Mouse (Mus musculus): Measurements from ENCODE around the gene P2rx7. TPM values are rescaled to one million over a fixed set of nuclear protein-coding genes. Genes with fewer than 3 reads are reported as not detected.

P2rx7 gene
- polyA plus RNA-seq, 1 experiment from 2014 or later, result 3.2 TPM

DNA sequence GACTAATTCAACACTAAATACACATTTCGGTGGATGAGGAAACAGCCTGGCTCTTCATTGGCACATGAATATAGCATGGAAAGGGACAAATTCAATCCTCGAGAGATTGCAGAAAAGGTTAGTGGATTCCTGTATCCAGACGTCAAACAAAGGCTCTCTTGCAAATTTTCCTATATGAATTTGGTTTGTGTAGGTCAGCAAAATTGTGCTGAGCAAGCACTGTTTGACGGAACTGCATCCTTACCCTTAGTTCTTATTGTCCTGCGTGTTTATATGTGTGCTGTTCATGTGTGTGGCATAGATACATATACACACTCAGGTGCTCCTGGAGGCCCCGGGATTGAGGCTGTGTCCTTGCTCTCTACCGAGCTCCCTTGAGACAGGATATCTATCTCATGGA lies 45.4 kb downstream of the P2rx7 start:
- no peak for ATAC-seq (ENCODE audit: low FRiP score, low TSS enrichment)
- H3K36me3 ChIP-seq (ENCODE audit: control insufficient read depth, insufficient read depth, low read length), result no peaks in the 10 kb centered on the region
- no peak overlapping the region for H3K4me2 ChIP-seq (ENCODE audit: low read length)
- no peak overlapping the region for H3K4me3 ChIP-seq (replicated peaks; ENCODE audit: low read depth, low read length)
- H3K4me1 ChIP-seq (ENCODE audit: control insufficient read depth, insufficient read depth, low read length), result peaks cover 3% of the 10 kb centered on the region; the same call in 1 of the 2 replicates
- no peak overlapping the region for H3K9ac ChIP-seq (replicated peaks; ENCODE audit: low read length)
- no peaks in the 10 kb centered on the region for H3K9me3 ChIP-seq (ENCODE audit: control insufficient read depth, low read length)
- H3K27me3 ChIP-seq (ENCODE audit: control insufficient read depth, insufficient read depth, low read length), result no peaks in the 10 kb centered on the region
- 93% methylated on average over 7 of the region's 7 CpGs for WGBS
- H3K27ac ChIP-seq (replicated peaks; ENCODE audit: low read depth, low read length), result no peak overlapping the region
- DNase-seq, result no peak

DNA sequence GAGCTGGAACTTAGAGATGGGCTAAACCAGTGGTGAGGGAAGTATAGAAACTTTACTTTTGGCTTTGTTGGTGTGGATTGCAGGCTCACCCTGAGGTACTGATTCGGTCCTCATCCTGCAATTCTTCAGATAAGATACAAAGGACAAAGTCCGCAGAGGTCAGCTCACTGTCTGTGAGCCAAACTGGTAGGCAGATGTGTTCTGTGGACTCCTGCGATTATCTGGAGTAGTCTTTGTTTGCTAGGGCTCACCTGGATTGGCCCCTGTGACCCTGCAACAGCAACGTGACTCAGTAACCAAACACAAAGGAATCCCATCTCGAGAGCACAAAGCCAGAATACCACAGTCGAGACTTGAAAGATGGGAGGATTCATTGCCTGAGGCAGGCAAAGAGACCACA lies 46.8 kb downstream of the P2rx7 start:
- Histone ChIP-seq H3K9ac (replicated peaks; ENCODE audit: low read length) (no peak overlapping the region), H3K4me1 (ENCODE audit: control insufficient read depth, insufficient read depth, low read length) (peaks cover 3% of the 10 kb centered on the region; the same call in 1 of the 2 replicates), H3K27ac (replicated peaks; ENCODE audit: low read depth, low read length) (no peak overlapping the region), H3K36me3 (ENCODE audit: control insufficient read depth, insufficient read depth, low read length) (no peaks in the 10 kb centered on the region), H3K9me3 (ENCODE audit: control insufficient read depth, low read length) (no peaks in the 10 kb centered on the region), H3K27me3 (ENCODE audit: control insufficient read depth, insufficient read depth, low read length) (no peaks in the 10 kb centered on the region), H3K4me2 (ENCODE audit: low read length) (no peak overlapping the region), H3K4me3 (replicated peaks; ENCODE audit: low read depth, low read length) (no peak overlapping the region)
- ATAC-seq (ENCODE audit: low FRiP score, low TSS enrichment) (no peak), DNase-seq (no peak)
- WGBS, result 51% methylated on average over 6 of the region's 6 CpGs

DNA sequence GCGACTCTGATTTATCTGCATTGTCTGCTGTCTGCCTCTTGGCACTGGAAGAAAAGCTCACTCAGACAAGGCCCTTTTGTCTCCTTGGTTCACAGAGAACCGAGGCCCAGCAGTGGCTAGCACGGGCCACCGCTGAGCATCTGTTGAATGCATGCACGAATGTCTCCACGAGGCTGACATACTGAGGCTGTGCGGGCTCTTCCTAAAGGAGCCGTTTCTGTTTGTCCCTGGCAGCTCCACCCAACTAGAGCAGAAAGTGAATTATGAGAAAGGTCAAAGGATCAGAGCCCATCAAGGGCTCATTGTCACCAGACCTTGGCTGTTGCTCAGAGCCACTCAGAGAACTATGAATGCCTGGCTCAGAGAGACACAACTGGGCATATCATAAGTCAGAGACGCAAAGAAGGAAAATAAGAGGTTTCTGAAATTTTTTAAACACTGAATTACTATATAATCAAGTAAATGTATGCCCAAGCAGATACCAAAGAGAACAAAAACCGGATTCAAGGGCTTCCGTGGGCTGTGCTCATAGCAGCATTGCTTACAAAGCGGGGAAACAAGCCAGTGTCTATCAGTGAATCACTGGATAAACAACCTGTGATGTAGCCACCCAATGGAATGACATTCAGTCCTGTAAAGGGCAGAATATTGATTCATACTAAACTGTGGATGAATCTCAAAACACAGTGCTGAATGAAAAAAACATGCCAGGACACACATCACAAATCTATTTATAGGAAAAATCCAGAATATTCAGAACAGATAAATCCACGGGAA lies 49.9 kb downstream of the P2rx7 start:
- Histone ChIP-seq H3K9ac (replicated peaks; ENCODE audit: low read length) (no peak overlapping the region), H3K27ac (replicated peaks; ENCODE audit: low read depth, low read length) (peak overlapping the region; percentile 65), H3K4me2 (ENCODE audit: low read length) (no peak overlapping the region), H3K4me1 (ENCODE audit: control insufficient read depth, insufficient read depth, low read length) (peaks cover 3% of the 10 kb centered on the region; the same call in 1 of the 2 replicates), H3K4me3 (replicated peaks; ENCODE audit: low read depth, low read length) (no peak overlapping the region), H3K36me3 (ENCODE audit: control insufficient read depth, insufficient read depth, low read length) (no peaks in the 10 kb centered on the region), H3K27me3 (ENCODE audit: control insufficient read depth, insufficient read depth, low read length) (no peaks in the 10 kb centered on the region), H3K9me3 (ENCODE audit: control insufficient read depth, low read length) (no peaks in the 10 kb centered on the region)
- ATAC-seq (ENCODE audit: low FRiP score, low TSS enrichment), result peak; percentile 6; the same call in 1 of the 2 replicates
- DNase-seq, result peak; percentile 67
- 21% methylated on average over 13 of the region's 13 CpGs for WGBS

DNA sequence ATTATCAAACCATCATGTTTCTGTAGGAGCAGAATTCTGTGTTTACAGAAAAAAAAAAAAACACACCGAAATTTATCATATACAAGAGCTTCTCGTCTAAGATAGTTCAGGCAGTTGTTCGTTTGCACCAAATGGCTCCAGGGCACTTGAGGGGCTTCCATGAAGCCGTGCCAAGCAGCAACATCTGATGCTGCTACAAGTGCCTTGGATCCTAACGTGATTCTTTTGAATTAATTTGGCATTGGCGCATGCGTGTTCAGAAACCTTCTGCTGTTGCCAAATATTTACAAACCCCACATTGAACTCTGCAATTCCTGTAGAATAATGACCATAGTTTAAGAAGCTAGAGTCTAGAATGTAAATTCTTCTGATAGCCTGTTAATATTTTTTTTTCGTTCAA lies 51.8 kb downstream of the P2rx7 start:
- Histone ChIP-seq H3K4me2 (ENCODE audit: low read length) (no peak overlapping the region), H3K27me3 (ENCODE audit: control insufficient read depth, insufficient read depth, low read length) (no peaks in the 10 kb centered on the region), H3K4me3 (replicated peaks; ENCODE audit: low read depth, low read length) (no peak overlapping the region), H3K36me3 (ENCODE audit: control insufficient read depth, insufficient read depth, low read length) (no peaks in the 10 kb centered on the region), H3K9me3 (ENCODE audit: control insufficient read depth, low read length) (no peaks in the 10 kb centered on the region), H3K4me1 (ENCODE audit: control insufficient read depth, insufficient read depth, low read length) (peaks cover 3% of the 10 kb centered on the region; the same call in 1 of the 2 replicates), H3K27ac (replicated peaks; ENCODE audit: low read depth, low read length) (no peak overlapping the region), H3K9ac (replicated peaks; ENCODE audit: low read length) (no peak overlapping the region)
- ATAC-seq (ENCODE audit: low FRiP score, low TSS enrichment) (no peak), DNase-seq (peak; percentile 70)
- WGBS, result 75% methylated on average over 8 of the region's 8 CpGs

DNA sequence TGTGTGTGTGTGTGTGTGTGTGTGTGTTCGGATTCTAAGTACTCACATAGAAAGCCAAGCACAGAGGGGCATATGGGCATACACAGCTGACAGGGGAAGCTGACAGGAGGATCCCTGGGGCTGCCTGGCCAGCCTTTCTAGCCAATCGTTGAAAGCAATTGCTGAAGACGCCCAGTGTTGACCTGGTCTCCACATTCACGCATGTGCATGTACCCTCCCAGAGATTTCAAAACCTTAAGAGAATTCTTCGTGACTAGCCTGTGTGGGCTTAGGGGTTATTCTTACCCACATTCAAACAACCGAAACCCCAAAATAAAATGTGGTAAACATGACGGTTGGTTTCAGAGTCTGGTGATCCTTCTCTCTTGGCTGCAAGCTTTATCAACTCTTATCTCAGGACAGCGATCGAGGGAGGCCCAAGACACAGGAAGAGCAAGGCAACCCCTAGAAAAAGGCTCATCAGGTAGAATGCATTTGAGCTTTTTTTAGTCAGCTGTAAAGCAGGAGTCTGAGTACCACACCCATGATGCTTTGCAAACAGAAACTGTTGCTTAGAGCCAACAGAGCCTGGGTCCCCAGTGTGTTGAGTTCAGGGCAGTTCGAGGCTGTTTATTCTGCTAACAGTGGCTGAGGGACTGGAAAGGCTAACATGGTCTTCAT lies 54.5 kb downstream of the P2rx7 start:
- Histone ChIP-seq H3K27me3 (ENCODE audit: control insufficient read depth, insufficient read depth, low read length) (no peaks in the 10 kb centered on the region), H3K27ac (replicated peaks; ENCODE audit: low read depth, low read length) (no peak overlapping the region), H3K9me3 (ENCODE audit: control insufficient read depth, low read length) (no peaks in the 10 kb centered on the region), H3K9ac (replicated peaks; ENCODE audit: low read length) (no peak overlapping the region), H3K4me1 (ENCODE audit: control insufficient read depth, insufficient read depth, low read length) (peaks cover 3% of the 10 kb centered on the region; the same call in 1 of the 2 replicates), H3K4me2 (ENCODE audit: low read length) (no peak overlapping the region), H3K4me3 (replicated peaks; ENCODE audit: low read depth, low read length) (no peak overlapping the region), H3K36me3 (ENCODE audit: control insufficient read depth, insufficient read depth, low read length) (no peaks in the 10 kb centered on the region)
- ATAC-seq (ENCODE audit: low FRiP score, low TSS enrichment) (no peak), DNase-seq (no peak)
- 90% methylated on average over 10 of the region's 10 CpGs for WGBS

DNA sequence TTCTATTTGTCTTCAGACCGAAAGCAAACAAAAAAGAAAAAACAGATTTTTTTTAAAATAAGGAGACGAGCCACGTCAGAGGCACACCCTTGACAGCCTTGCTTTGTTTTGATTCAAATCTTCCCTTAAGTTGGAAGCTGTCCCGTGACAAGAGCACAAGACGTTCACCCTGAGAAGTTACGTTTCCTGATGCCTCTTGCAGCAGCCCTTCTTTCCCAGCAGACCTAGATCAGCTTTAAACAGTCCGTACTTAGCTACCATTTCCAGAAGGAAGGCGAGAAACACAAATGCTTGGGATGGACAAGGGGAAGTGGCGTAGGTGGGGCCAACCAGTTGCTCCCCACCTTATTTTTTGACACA lies 55.0 kb downstream of the P2rx7 start:
- DNase-seq, result no peak
- Histone ChIP-seq H3K36me3 (ENCODE audit: control insufficient read depth, insufficient read depth, low read length) (no peaks in the 10 kb centered on the region), H3K4me2 (ENCODE audit: low read length) (no peak overlapping the region), H3K27ac (replicated peaks; ENCODE audit: low read depth, low read length) (no peak overlapping the region), H3K4me3 (replicated peaks; ENCODE audit: low read depth, low read length) (no peak overlapping the region), H3K9ac (replicated peaks; ENCODE audit: low read length) (no peak overlapping the region), H3K4me1 (ENCODE audit: control insufficient read depth, insufficient read depth, low read length) (no peaks in the 10 kb centered on the region), H3K27me3 (ENCODE audit: control insufficient read depth, insufficient read depth, low read length) (no peaks in the 10 kb centered on the region), H3K9me3 (ENCODE audit: control insufficient read depth, low read length) (no peaks in the 10 kb centered on the region)
- ATAC-seq (ENCODE audit: low FRiP score, low TSS enrichment), result no peak
- 78% methylated on average over 9 of the region's 9 CpGs for WGBS

DNA sequence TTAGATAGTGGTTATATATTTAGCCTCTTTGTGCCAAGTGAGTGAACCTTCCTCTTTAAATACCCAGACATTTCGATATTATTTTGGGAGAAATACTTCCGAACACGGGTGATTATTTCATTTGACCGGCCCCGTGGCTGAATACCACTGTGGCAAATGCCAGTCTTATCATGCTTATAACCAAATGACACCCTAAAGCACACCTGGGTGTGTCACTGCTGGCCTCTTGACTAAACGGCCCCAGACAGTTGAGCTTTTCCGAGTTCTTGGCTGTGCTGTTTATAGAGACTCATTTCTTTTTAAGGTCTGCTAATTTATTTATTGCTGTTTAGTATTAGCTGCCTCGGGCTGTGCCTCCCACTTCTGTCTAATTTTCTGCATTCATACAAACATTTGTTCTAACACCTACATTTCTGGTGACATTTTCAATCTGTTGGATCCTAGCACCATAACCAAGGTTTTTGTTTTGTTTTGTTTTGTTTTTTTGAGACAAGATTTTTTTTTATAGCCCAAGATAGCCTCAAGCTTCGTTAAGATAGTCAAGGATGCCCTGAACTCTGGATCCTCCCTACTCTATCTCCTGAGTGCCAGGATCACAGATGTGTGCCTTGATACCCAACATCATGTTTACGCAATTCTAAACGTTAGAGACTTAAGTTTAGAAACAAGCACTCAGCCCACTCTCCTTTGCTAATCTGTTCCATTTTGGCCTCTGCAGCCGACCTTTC lies 56.6 kb downstream of the P2rx7 start:
- no peak overlapping the region for H3K27ac ChIP-seq (replicated peaks; ENCODE audit: low read depth, low read length)
- no peaks in the 10 kb centered on the region for H3K4me1 ChIP-seq (ENCODE audit: control insufficient read depth, insufficient read depth, low read length)
- no peaks in the 10 kb centered on the region for H3K9me3 ChIP-seq (ENCODE audit: control insufficient read depth, low read length)
- no peak overlapping the region for H3K9ac ChIP-seq (replicated peaks; ENCODE audit: low read length)
- no peak for DNase-seq
- H3K4me3 ChIP-seq (replicated peaks; ENCODE audit: low read depth, low read length), result no peak overlapping the region
- no peaks in the 10 kb centered on the region for H3K27me3 ChIP-seq (ENCODE audit: control insufficient read depth, insufficient read depth, low read length)
- 91% methylated on average over 12 of the region's 12 CpGs for WGBS
- H3K36me3 ChIP-seq (ENCODE audit: control insufficient read depth, insufficient read depth, low read length), result no peaks in the 10 kb centered on the region
- H3K4me2 ChIP-seq (ENCODE audit: low read length), result no peak overlapping the region
- no peak for ATAC-seq (ENCODE audit: low FRiP score, low TSS enrichment)

DNA sequence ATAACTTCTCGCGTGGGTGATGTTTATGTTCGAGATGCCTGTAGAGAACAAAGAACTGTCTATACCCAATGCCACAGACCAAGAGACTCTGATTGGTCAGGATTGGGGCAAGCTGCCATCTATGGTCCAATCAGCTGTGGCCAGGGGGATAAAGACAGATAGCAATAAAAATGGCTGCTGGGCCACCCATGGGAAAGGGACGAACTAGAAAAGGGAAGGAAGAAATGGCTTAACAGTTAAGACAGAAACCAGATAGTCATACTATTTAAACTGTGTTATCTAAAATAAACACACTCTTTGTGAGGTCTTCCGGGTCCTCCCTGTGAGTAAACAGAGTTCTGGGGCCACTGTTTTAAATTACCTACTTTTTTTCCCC lies 57.1 kb downstream of the P2rx7 start:
- DNase-seq (no peak), ATAC-seq (ENCODE audit: low FRiP score, low TSS enrichment) (no peak)
- Histone ChIP-seq H3K9me3 (ENCODE audit: control insufficient read depth, low read length) (no peaks in the 10 kb centered on the region), H3K9ac (replicated peaks; ENCODE audit: low read length) (no peak overlapping the region), H3K4me3 (replicated peaks; ENCODE audit: low read depth, low read length) (no peak overlapping the region), H3K4me1 (ENCODE audit: control insufficient read depth, insufficient read depth, low read length) (no peaks in the 10 kb centered on the region), H3K36me3 (ENCODE audit: control insufficient read depth, insufficient read depth, low read length) (no peaks in the 10 kb centered on the region), H3K27me3 (ENCODE audit: control insufficient read depth, insufficient read depth, low read length) (no peaks in the 10 kb centered on the region), H3K27ac (replicated peaks; ENCODE audit: low read depth, low read length) (no peak overlapping the region), H3K4me2 (ENCODE audit: low read length) (no peak overlapping the region)
- 80% methylated on average over 5 of the region's 5 CpGs for WGBS

Measured in midbrain, embryonic 14.5 days (tissue).